ENCODE assay signal across 20 mouse cellular contexts in genomic region chr15:95192951-95193350, GRCm38 (mm10).
A peak's percentile ranks its signal among the peaks of the same experiment; 100 is the strongest.
DNase-seq lines count a peak whose midpoint lies in the region; ATAC-seq lines count a peak whose summit lies in the region.
"Had no signal": no experiment of that assay in that cellular context is flagged by ENCODE, and none has a peak within 500 bp of the region (broad histone marks: within the 10 kb centered on the region; RNA-seq: fewer than 3 reads in every experiment).

No protein-coding gene starts in this region.

- WGBS in forebrain, embryonic 15.5 days = 66% methylated on average over 8 of the region's 8 CpGs
- WGBS in forebrain, embryonic 11.5 days = 91% methylated on average over 8 of the region's 8 CpGs

- H3K27me3 ChIP-seq in forebrain, embryonic 15.5 days = no peaks in the 10 kb centered on the region
- no peaks in the 10 kb centered on the region for H3K27me3 ChIP-seq in forebrain, embryonic 11.5 days (ENCODE audit: control insufficient read depth, insufficient read depth, low read length)
- no peaks in the 10 kb centered on the region for H3K27me3 ChIP-seq in megakaryocyte, embryonic 14.5 days (replicated peaks)
- H3K27me3 ChIP-seq: embryonic facial prominence, embryonic 12.5 days; heart, embryonic 13.5 days; hindbrain, embryonic 15.5 days; Patski had no signal

- H3K27ac ChIP-seq in forebrain, embryonic 15.5 days (replicated peaks) = peak overlapping the region; percentile 85
- no peak overlapping the region for H3K27ac ChIP-seq in forebrain, embryonic 11.5 days (ENCODE audit: low read depth, low read length)
- H3K27ac ChIP-seq: embryonic facial prominence, embryonic 12.5 days; heart, embryonic 13.5 days; hindbrain, embryonic 15.5 days had no signal

- H3K4me2 ChIP-seq in forebrain, embryonic 15.5 days (replicated peaks) = no peak overlapping the region
- H3K4me2 ChIP-seq in forebrain, embryonic 11.5 days (ENCODE audit: low read depth, low read length, severe bottlenecking) = no peak overlapping the region
- H3K4me2 ChIP-seq: embryonic facial prominence, embryonic 12.5 days; heart, embryonic 13.5 days; hindbrain, embryonic 15.5 days had no signal

- peaks cover 11% of the 10 kb centered on the region for H3K4me1 ChIP-seq in forebrain, embryonic 15.5 days
- H3K4me1 ChIP-seq in forebrain, embryonic 11.5 days (replicated peaks; ENCODE audit: control insufficient read depth, insufficient read depth, low read length) = no peaks in the 10 kb centered on the region
- no peaks in the 10 kb centered on the region for H3K4me1 ChIP-seq in megakaryocyte, embryonic 14.5 days
- H3K4me1 ChIP-seq: embryonic facial prominence, embryonic 12.5 days; heart, embryonic 13.5 days had no signal

- ATAC-seq in forebrain, embryonic 15.5 days (replicated peaks) = 0 out of 2 replicates have a peak, but pooled peaks have one; percentile 43
- ATAC-seq in forebrain, embryonic 11.5 days (replicated peaks; ENCODE audit: low FRiP score) = no peak
- ATAC-seq in megakaryocyte, adult 5-6 weeks (ENCODE audit: poor library complexity, severe bottlenecking) = no peak
- ATAC-seq: activated CD4-positive, CD25-positive, alpha-beta regulatory T cell, adult 4 months; intestine, embryonic 16.5 days; Patski had no signal

- H3K9me3 ChIP-seq in forebrain, embryonic 15.5 days = no peaks in the 10 kb centered on the region
- no peaks in the 10 kb centered on the region for H3K9me3 ChIP-seq in forebrain, embryonic 11.5 days (ENCODE audit: control insufficient read depth, low read length)
- H3K9me3 ChIP-seq in megakaryocyte, embryonic 14.5 days = peaks cover 32% of the 10 kb centered on the region
- H3K9me3 ChIP-seq: embryonic facial prominence, embryonic 12.5 days; heart, embryonic 13.5 days; hindbrain, embryonic 15.5 days had no signal

- no peak overlapping the region for H3K4me3 ChIP-seq in forebrain, embryonic 15.5 days
- no peak overlapping the region for H3K4me3 ChIP-seq in forebrain, embryonic 11.5 days (ENCODE audit: low read depth, low read length)
- peak overlapping the region; percentile 14 for H3K4me3 ChIP-seq in megakaryocyte, embryonic 14.5 days (replicated peaks)
- H3K4me3 ChIP-seq: embryonic facial prominence, embryonic 12.5 days; heart, embryonic 13.5 days; hindbrain, embryonic 15.5 days had no signal

- H3K9ac ChIP-seq in forebrain, embryonic 15.5 days (replicated peaks) = no peak overlapping the region
- no peak overlapping the region for H3K9ac ChIP-seq in forebrain, embryonic 11.5 days (ENCODE audit: low read length)
- H3K9ac ChIP-seq: embryonic facial prominence, embryonic 12.5 days; heart, embryonic 13.5 days; hindbrain, embryonic 15.5 days had no signal

- peak; percentile 15 to 17 for DNase-seq in cerebellum, postnatal 14 days
- DNase-seq in cerebellum, adult 9-11 months = no peak
- DNase-seq in forebrain, embryonic 11.5 days (ENCODE audit: low spot score) = no peak
- DNase-seq in Muller cell, postnatal 12 days (ENCODE audit: inconsistent ontology term) = no peak
- DNase-seq: adrenal gland, adult 2 months; adrenal gland, postnatal 25 days; cerebellum, adult 11 months; cerebellum, adult 8-10 months; gastrocnemius, postnatal 14 days; heart, postnatal 36 days; kidney, adult 2 months had no signal

- H3K36me3 ChIP-seq in forebrain, embryonic 15.5 days = no peaks in the 10 kb centered on the region
- H3K36me3 ChIP-seq in forebrain, embryonic 11.5 days (ENCODE audit: control insufficient read depth, insufficient read depth, low read length) = no peaks in the 10 kb centered on the region
- no peaks in the 10 kb centered on the region for H3K36me3 ChIP-seq in megakaryocyte, embryonic 14.5 days (replicated peaks; ENCODE audit: low read length)
- H3K36me3 ChIP-seq: embryonic facial prominence, embryonic 12.5 days; heart, embryonic 13.5 days; hindbrain, embryonic 15.5 days had no signal

Comparison
In these comparisons a context has a peak if more than half of its experiments do, and no peak if none do; other contexts are left out.
1. DNase-seq: peak in cerebellum, postnatal 14 days (2 of 2); none in cerebellum, adult 9-11 months (single experiment), forebrain, embryonic 11.5 days (single experiment) and Muller cell, postnatal 12 days (single experiment).